Mouse (Mus musculus) hindbrain, embryonic 10.5 days (tissue): Measurements from ENCODE around the gene Gltp. TPM values are rescaled to one million over a fixed set of nuclear protein-coding genes. Genes with fewer than 3 reads are reported as not detected.

ENCODE experiments used
- polyA plus RNA-seq: library from polyadenylated mRNA; unstranded; fragments of >200 nt; fragmentation: Nextera tagmentation; extraction: Ambion mirVana; gene quantifications from 2 replicates; pipeline ENCODE4 v1.2.1, GENCODE M21; 2016

The Gltp gene
- polyA plus RNA-seq, 1 experiment from 2014 or later, result 80.4 TPM

Other genes with a start within 250 kb of the Gltp start
- gene Mmab, start 246.9 kb downstream of the Gltp start, polyA plus RNA-seq, result 30.1 TPM in 2 replicates
- gene Mvk, start 246.7 kb downstream of the Gltp start, polyA plus RNA-seq, result 60.9 and 66.6 TPM in 2 replicates
- 3.9 and 6.5 TPM in 2 replicates for gene Fam222a, start 123.0 kb downstream of the Gltp start, polyA plus RNA-seq
- gene Trpv4, start 32.6 kb downstream of the Gltp start, polyA plus RNA-seq, result 0.60 and 0.64 TPM in 2 replicates
- gene Tchp, start 16.8 kb upstream of the Gltp start, polyA plus RNA-seq, result 17.9 and 20.8 TPM in 2 replicates
- gene Ankrd13a, start 83.7 kb upstream of the Gltp start, polyA plus RNA-seq, result 59.7 and 74.1 TPM in 2 replicates
- gene Git2, start 84.5 kb upstream of the Gltp start, polyA plus RNA-seq, result 39.3 and 39.7 TPM in 2 replicates
- 126 and 159 TPM in 2 replicates for gene 1500011B03Rik, start 132.5 kb upstream of the Gltp start, polyA plus RNA-seq
- gene 4930519G04Rik, start 162.7 kb upstream of the Gltp start, polyA plus RNA-seq, result not detected in 2 replicates
- gene Gm9936, start 167.7 kb upstream of the Gltp start, polyA plus RNA-seq, result 0.26 and 0.33 TPM in 2 replicates
- 0.70 and 1.2 TPM in 2 replicates for gene Oasl2, start 206.0 kb upstream of the Gltp start, polyA plus RNA-seq
- gene Oasl1, start 232.3 kb upstream of the Gltp start, polyA plus RNA-seq, result not detected in 2 replicates